Mouse (Mus musculus) forebrain, embryonic 15.5 days (tissue): ENCODE results near the gene Hoxc6. TPM values are rescaled to one million over a fixed set of nuclear protein-coding genes. Genes with fewer than 3 reads are reported as not detected.

Source experiments
- ATAC-seq: fragments of 200-750 bp; cut with Nextera tagmentation; replicated peaks from 2 replicates; pipeline ENCODE4 v1.8.0; 2017; ENCODE audit warnings: mild to moderate bottlenecking, moderate TSS enrichment, moderate library complexity
- H3K27ac ChIP-seq: fragments of 300-500 bp; sonication (generic); replicated peaks from 2 replicates; pipeline ENCODE4 v1.5.1; 2015; ENCODE audit warnings: mild to moderate bottlenecking, inconsistent platforms
- H3K27me3 ChIP-seq: fragments of 300-500 bp; sonication (generic); 2 replicates; pipeline ENCODE4 v1.6.1; 2015; ENCODE audit warnings: inconsistent platforms
- H3K36me3 ChIP-seq: fragments of 300-500 bp; sonication (generic); 2 replicates; pipeline ENCODE4 v1.6.1; 2015; ENCODE audit warnings: mild to moderate bottlenecking, inconsistent platforms
- H3K4me1 ChIP-seq: fragments of 300-500 bp; sonication (generic); 2 replicates; pipeline ENCODE4 v1.6.1; 2015; ENCODE audit warnings: inconsistent platforms
- H3K4me2 ChIP-seq: fragments of 300-500 bp; sonication (generic); replicated peaks from 2 replicates; pipeline ENCODE4 v1.6.1; 2015; ENCODE audit warnings: mild to moderate bottlenecking, inconsistent platforms
- H3K4me3 ChIP-seq: fragments of 300-500 bp; sonication (generic); 2 replicates; pipeline ENCODE4 v1.5.1; 2015; ENCODE audit warnings: mild to moderate bottlenecking, inconsistent platforms
- H3K9ac ChIP-seq: fragments of 300-500 bp; sonication (generic); replicated peaks from 2 replicates; pipeline ENCODE4 v1.6.1; 2015; ENCODE audit warnings: mild to moderate bottlenecking, inconsistent platforms
- H3K9me3 ChIP-seq: fragments of 300-500 bp; sonication (generic); 2 replicates; pipeline ENCODE4 v1.6.1; 2016; ENCODE audit warnings: inconsistent platforms
- WGBS: fragments of 180-500 bp; shearing (Covaris S2); methylation state at CpG from one replicate; pipeline ENCODE4 v1.1.7; 2015; ENCODE audit warnings: mixed read lengths; 5-methylcytosine and 5-hydroxymethylcytosine counted together
- polyA plus RNA-seq: library from polyadenylated mRNA; unstranded; fragments of >200 nt; fragmentation: Nextera tagmentation; extraction: Ambion mirVana; gene quantifications from 2 replicates; pipeline ENCODE4 v1.2.1, GENCODE M21; 2015

The Hoxc6 gene
- polyA plus RNA-seq, 1 experiment from 2014 or later: not detected

- 1% methylated on average over 6 of the region's 6 CpGs for WGBS
- Histone ChIP-seq H3K9ac (no peak overlapping the region), H3K4me1 (no peaks in the 10 kb centered on the region), H3K27ac (no peak overlapping the region), H3K9me3 (no peaks in the 10 kb centered on the region), H3K4me2 (no peak overlapping the region), H3K36me3 (no peaks in the 10 kb centered on the region), H3K4me3 (no peak overlapping the region), H3K27me3 (peaks cover 98% of the 10 kb centered on the region)
- no peak for ATAC-seq
Measured at GRCm38 (mm10) chr15:102972753-102973152, 25.3 kb upstream of the Hoxc6 start.

- Histone ChIP-seq H3K36me3 (no peaks in the 10 kb centered on the region), H3K27ac (no peak overlapping the region), H3K4me3 (no peak overlapping the region), H3K9me3 (no peaks in the 10 kb centered on the region), H3K9ac (no peak overlapping the region), H3K27me3 (peaks cover 100% of the 10 kb centered on the region), H3K4me1 (no peaks in the 10 kb centered on the region), H3K4me2 (no peak overlapping the region)
- no peak for ATAC-seq
- WGBS: 6% methylated on average over 7 of the region's 7 CpGs
Measured at GRCm38 (mm10) chr15:102975034-102975433, 23.0 kb upstream of the Hoxc6 start.

- no peak overlapping the region for H3K4me2 ChIP-seq
- no peaks in the 10 kb centered on the region for H3K36me3 ChIP-seq
- no peak overlapping the region for H3K27ac ChIP-seq
- H3K9me3 ChIP-seq: no peaks in the 10 kb centered on the region
- peaks cover 100% of the 10 kb centered on the region for H3K27me3 ChIP-seq
- under 1% methylated on average over 21 of the region's 21 CpGs for WGBS
- no peaks in the 10 kb centered on the region for H3K4me1 ChIP-seq
- no peak for ATAC-seq
- H3K4me3 ChIP-seq: no peak overlapping the region
- H3K9ac ChIP-seq: no peak overlapping the region
Measured at GRCm38 (mm10) chr15:102975688-102976111, 22.4 kb upstream of the Hoxc6 start.

GRCm38 (mm10) chr15:102976171-102976570, 21.9 kb upstream of the Hoxc6 start, which contains the start of gene Hoxc9:
Gene Hoxc9 (plus strand): TSS chr15:102976439.
- no peak within 1 kb of the TSS for H3K4me3 ChIP-seq
- no peak within 1 kb of the TSS for H3K4me2 ChIP-seq
- under 1% methylated on average over 18 of the region's 20 CpGs for WGBS
- H3K9ac ChIP-seq: no peak within 1 kb of the TSS
- no peaks in the 10 kb centered on the region for H3K9me3 ChIP-seq
- no peak for ATAC-seq
- H3K27ac ChIP-seq: no peak within 1 kb of the TSS
- H3K4me1 ChIP-seq: peaks cover under 1% of the 10 kb centered on the region; the same call in 1 of the 2 replicates
- peaks cover 100% of the 10 kb centered on the region for H3K27me3 ChIP-seq
- no peaks in the 10 kb centered on the region for H3K36me3 ChIP-seq

GRCm38 (mm10) chr15:102976631-102977422, 21.2 kb upstream of the Hoxc6 start:
- 1% methylated on average over 37 of the region's 37 CpGs for WGBS
- H3K9me3 ChIP-seq: no peaks in the 10 kb centered on the region
- no peak for ATAC-seq

GRCm38 (mm10) chr15:102977423-102977974, 20.6 kb upstream of the Hoxc6 start:
- H3K27me3 ChIP-seq: peaks cover 100% of the 10 kb centered on the region
- H3K36me3 ChIP-seq: no peaks in the 10 kb centered on the region
- no peaks in the 10 kb centered on the region for H3K9me3 ChIP-seq
- peaks cover 9% of the 10 kb centered on the region for H3K4me1 ChIP-seq
- ATAC-seq: no peak
- no peak overlapping the region for H3K4me2 ChIP-seq
- 1% methylated on average over 16 of the region's 16 CpGs for WGBS
- H3K27ac ChIP-seq: no peak overlapping the region
- H3K4me3 ChIP-seq: no peak overlapping the region
- no peak overlapping the region for H3K9ac ChIP-seq

More at GRCm38 (mm10) chr15:102976631-102977422, 21.2 kb upstream of the Hoxc6 start:
- Histone ChIP-seq H3K27me3 (peaks cover 100% of the 10 kb centered on the region), H3K4me2 (no peak overlapping the region), H3K4me1 (peaks cover 7% of the 10 kb centered on the region), H3K36me3 (no peaks in the 10 kb centered on the region), H3K4me3 (no peak overlapping the region), H3K9ac (no peak overlapping the region), H3K27ac (no peak overlapping the region)

GRCm38 (mm10) chr15:102978615-102979515, 19.2 kb upstream of the Hoxc6 start:
- WGBS: under 1% methylated on average over 13 of the region's 13 CpGs
- Histone ChIP-seq H3K4me2 (no peak overlapping the region), H3K36me3 (no peaks in the 10 kb centered on the region), H3K27ac (no peak overlapping the region), H3K9me3 (no peaks in the 10 kb centered on the region), H3K4me1 (peaks cover 9% of the 10 kb centered on the region), H3K9ac (no peak overlapping the region), H3K27me3 (peaks cover 100% of the 10 kb centered on the region), H3K4me3 (no peak overlapping the region)
- ATAC-seq: no peak

- H3K9ac ChIP-seq: no peak overlapping the region
- H3K9me3 ChIP-seq: no peaks in the 10 kb centered on the region
- H3K36me3 ChIP-seq: no peaks in the 10 kb centered on the region
- H3K4me1 ChIP-seq: peaks cover 9% of the 10 kb centered on the region
- WGBS: 0% methylated on average over 1 of the region's 1 CpGs
- H3K4me3 ChIP-seq: no peak overlapping the region
- H3K4me2 ChIP-seq: no peak overlapping the region
- no peak for ATAC-seq
- H3K27me3 ChIP-seq: peaks cover 98% of the 10 kb centered on the region
- H3K27ac ChIP-seq: no peak overlapping the region
Measured at GRCm38 (mm10) chr15:102979936-102980335, 18.1 kb upstream of the Hoxc6 start.

- WGBS: 3% methylated on average over 11 of the region's 11 CpGs
- ATAC-seq: no peak
Measured at GRCm38 (mm10) chr15:102980352-102980751, 17.7 kb upstream of the Hoxc6 start.

GRCm38 (mm10) chr15:102980912-102981311, 17.1 kb upstream of the Hoxc6 start:
- Histone ChIP-seq H3K9me3 (no peaks in the 10 kb centered on the region), H3K9ac (no peak overlapping the region), H3K27me3 (peaks cover 98% of the 10 kb centered on the region), H3K4me1 (peaks cover 9% of the 10 kb centered on the region), H3K4me3 (peak overlapping the region; percentile 23), H3K27ac (no peak overlapping the region), H3K36me3 (no peaks in the 10 kb centered on the region), H3K4me2 (peak overlapping the region; percentile 35)
- ATAC-seq: no peak
- under 1% methylated on average over 14 of the region's 14 CpGs for WGBS

More at GRCm38 (mm10) chr15:102980352-102980751, 17.7 kb upstream of the Hoxc6 start:
- H3K9ac ChIP-seq: no peak overlapping the region
- H3K9me3 ChIP-seq: no peaks in the 10 kb centered on the region
- H3K4me1 ChIP-seq: peaks cover 9% of the 10 kb centered on the region
- H3K27ac ChIP-seq: no peak overlapping the region
- H3K27me3 ChIP-seq: peaks cover 98% of the 10 kb centered on the region
- H3K36me3 ChIP-seq: no peaks in the 10 kb centered on the region
- H3K4me3 ChIP-seq: no peak overlapping the region
- H3K4me2 ChIP-seq: no peak overlapping the region

GRCm38 (mm10) chr15:102981379-102982288, 16.4 kb upstream of the Hoxc6 start:
- no peak overlapping the region for H3K9ac ChIP-seq
- H3K4me3 ChIP-seq: peak overlapping the region; percentile 23
- no peaks in the 10 kb centered on the region for H3K9me3 ChIP-seq
- no peaks in the 10 kb centered on the region for H3K36me3 ChIP-seq
- H3K27me3 ChIP-seq: peaks cover 98% of the 10 kb centered on the region
- ATAC-seq: no peak
- peaks cover 9% of the 10 kb centered on the region for H3K4me1 ChIP-seq
- WGBS: under 1% methylated on average over 87 of the region's 88 CpGs
- peak overlapping the region; percentile 35 for H3K4me2 ChIP-seq
- H3K27ac ChIP-seq: no peak overlapping the region
